Mouse (Mus musculus) hindbrain, embryonic 15.5 days (tissue): ENCODE data around the gene Mtss1l. TPM values are rescaled to one million over a fixed set of nuclear protein-coding genes. Genes with fewer than 3 reads are reported as not detected.

Experiments used
- ATAC-seq: fragments of 200-750 bp; cut with Nextera tagmentation; 2 replicates; pipeline ENCODE4 v1.8.0; 2017; ENCODE audit warnings: low read depth, moderate number of reproducible peaks, moderate TSS enrichment; ENCODE audit not compliant: low FRiP score
- H3K27ac ChIP-seq: fragments of 300-500 bp; sonication (generic); replicated peaks from 2 replicates; pipeline ENCODE4 v1.5.1; 2015; ENCODE audit warnings: mild to moderate bottlenecking, inconsistent platforms
- H3K27me3 ChIP-seq: fragments of 300-500 bp; sonication (generic); 2 replicates; pipeline ENCODE4 v1.6.1; 2015; ENCODE audit warnings: control low read depth, inconsistent platforms
- H3K36me3 ChIP-seq: fragments of 300-500 bp; sonication (generic); 2 replicates; pipeline ENCODE4 v1.6.1; 2015; ENCODE audit warnings: control low read depth, inconsistent platforms
- H3K4me1 ChIP-seq: fragments of 300-500 bp; sonication (generic); replicated peaks from 2 replicates; pipeline ENCODE4 v1.6.1; 2015; ENCODE audit warnings: control low read depth, inconsistent platforms
- H3K4me2 ChIP-seq: fragments of 300-500 bp; sonication (generic); 2 replicates; pipeline ENCODE4 v1.6.1; 2015; ENCODE audit warnings: moderate library complexity, mild to moderate bottlenecking, inconsistent platforms
- H3K4me3 ChIP-seq: fragments of 300-500 bp; sonication (generic); 2 replicates; pipeline ENCODE4 v1.5.1; 2015; ENCODE audit warnings: mild to moderate bottlenecking, inconsistent platforms
- H3K9ac ChIP-seq: fragments of 300-500 bp; sonication (generic); 2 replicates; pipeline ENCODE4 v1.6.1; 2015; ENCODE audit warnings: inconsistent platforms
- H3K9me3 ChIP-seq: fragments of 300-500 bp; sonication (generic); 2 replicates; pipeline ENCODE4 v1.6.1; 2016; ENCODE audit warnings: control low read depth, inconsistent platforms
- WGBS: fragments of 180-500 bp; shearing (Covaris S2); methylation state at CpG from one replicate; pipeline ENCODE4 v1.1.7; 2015; 5-methylcytosine and 5-hydroxymethylcytosine counted together
- polyA plus RNA-seq: library from polyadenylated mRNA; unstranded; fragments of >200 nt; fragmentation: Nextera tagmentation; extraction: Ambion mirVana; gene quantifications from 2 replicates; pipeline ENCODE4 v1.2.1, GENCODE M21; 2015

The Mtss1l gene
- polyA plus RNA-seq, 1 experiment from 2014 or later, result 62.3 TPM

- H3K4me3 ChIP-seq, result no peak overlapping the region
- H3K36me3 ChIP-seq, result no peaks in the 10 kb centered on the region
- H3K9me3 ChIP-seq, result no peaks in the 10 kb centered on the region
- H3K4me2 ChIP-seq, result no peak overlapping the region
- ATAC-seq, result no peak
- no peak overlapping the region for H3K9ac ChIP-seq
- no peaks in the 10 kb centered on the region for H3K27me3 ChIP-seq
- WGBS, result 58% methylated on average over 12 of the region's 12 CpGs
- H3K4me1 ChIP-seq, result 0 out of 2 replicates have a peak, but pooled peaks cover 8% of the 10 kb centered on the region
- H3K27ac ChIP-seq, result no peak overlapping the region
These were observed 68.3 kb downstream of the Mtss1l start for GRCm38 (mm10) chr8:110789571-110789970.

GRCm38 (mm10) chr8:110790270-110790669, 69.0 kb downstream of the Mtss1l start:
- Histone ChIP-seq H3K36me3 (no peaks in the 10 kb centered on the region), H3K4me2 (no peak overlapping the region), H3K27ac (no peak overlapping the region), H3K9me3 (no peaks in the 10 kb centered on the region), H3K9ac (no peak overlapping the region), H3K4me1 (0 out of 2 replicates have a peak, but pooled peaks cover 8% of the 10 kb centered on the region), H3K27me3 (no peaks in the 10 kb centered on the region), H3K4me3 (no peak overlapping the region)
- no peak for ATAC-seq
- 82% methylated on average over 6 of the region's 6 CpGs for WGBS

Other genes with a start within 250 kb of the Mtss1l start
- 29.3 and 33.6 TPM in 2 replicates for gene Vac14, start 102.9 kb upstream of the Mtss1l start, polyA plus RNA-seq
- 5.8 and 7.8 TPM in 2 replicates for gene Il34, start 84.4 kb downstream of the Mtss1l start, polyA plus RNA-seq
- gene Cog4, start 125.1 kb downstream of the Mtss1l start, polyA plus RNA-seq, result 70.7 and 75.4 TPM in 2 replicates
- 90.7 and 94.2 TPM in 2 replicates for gene Sf3b3, start 125.3 kb downstream of the Mtss1l start, polyA plus RNA-seq
- gene Fuk, start 181.0 kb downstream of the Mtss1l start, polyA plus RNA-seq, result 7.1 and 8.6 TPM in 2 replicates
- 26.8 and 30.3 TPM in 2 replicates for gene St3gal2, start 198.4 kb downstream of the Mtss1l start, polyA plus RNA-seq